Mouse (Mus musculus) left cerebral cortex, postnatal 10 days (tissue): ENCODE data around the gene Plpp2. TPM values are rescaled to one million over a fixed set of nuclear protein-coding genes. Genes with fewer than 3 reads are reported as not detected.

ENCODE experiments used
- DNase-seq, 2 experiments: peaks; one replicate each; pipeline ENCODE4 v3.0.0; 2021 to 2022; ENCODE audit warnings: low spot score in 2 of 2, mixed read lengths in 1 of 2; ENCODE audit errors: extremely low spot score in 1 of 2
- intact Hi-C: fragments of 180-260 bp; cut with DNase I; formaldehyde crosslinking; loops from one replicate; pipeline ENCODE4 v1.15.1; 2025
- total RNA-seq, 2 experiments: library from RNA; stranded (reverse); gene quantifications; 2 replicates each; pipeline ENCODE4 v1.2.3; 2021

The Plpp2 gene
- total RNA-seq = 1 to 10 TPM; 3.2 to 3.7 TPM

GRCm38 (mm10) chr10:79533126-79533911 lies at the start of gene Plpp2:
TSS of gene Plpp2 (minus strand) at chr10:79533796.
- intact Hi-C loops = no loop called here
- peak in 1 of 2 experiments; percentile 76 for DNase-seq

GRCm38 (mm10) chr10:79581501-79581900 lies 47.9 kb upstream of the Plpp2 start:
- intact Hi-C loops = no loop called here

GRCm38 (mm10) chr10:79580811-79581210 lies 47.2 kb upstream of the Plpp2 start:
- intact Hi-C loops = no loop called here
- peak in 1 of 2 experiments; percentile 75 for DNase-seq

More at GRCm38 (mm10) chr10:79581501-79581900, 47.9 kb upstream of the Plpp2 start:
- DNase-seq = no peak

GRCm38 (mm10) chr10:79580356-79580755 lies 46.8 kb upstream of the Plpp2 start:
- intact Hi-C loops = no loop called here
- DNase-seq = no peak

GRCm38 (mm10) chr10:79579781-79580180 lies 46.2 kb upstream of the Plpp2 start:
- DNase-seq = no peak
- intact Hi-C loops = no loop called here

GRCm38 (mm10) chr10:79578891-79579290 lies 45.3 kb upstream of the Plpp2 start:
- intact Hi-C loops = no loop called here
- DNase-seq = no peak

GRCm38 (mm10) chr10:79578276-79578675 lies 44.7 kb upstream of the Plpp2 start:
- DNase-seq = no peak
- intact Hi-C loops = no loop called here

- DNase-seq = no peak
- intact Hi-C loops = no loop called here
These were observed 43.8 kb upstream of the Plpp2 start for GRCm38 (mm10) chr10:79577376-79577775.

GRCm38 (mm10) chr10:79575754-79576153 lies 42.2 kb upstream of the Plpp2 start:
- no peak for DNase-seq

GRCm38 (mm10) chr10:79574796-79575195 lies 41.2 kb upstream of the Plpp2 start:
- intact Hi-C loops = no loop called here
- no peak for DNase-seq

More at GRCm38 (mm10) chr10:79575754-79576153, 42.2 kb upstream of the Plpp2 start:
- intact Hi-C loops = no loop called here

GRCm38 (mm10) chr10:79574350-79574749 lies 40.8 kb upstream of the Plpp2 start:
- DNase-seq = no peak
- intact Hi-C loops = no loop called here

GRCm38 (mm10) chr10:79573611-79574010 lies 40.0 kb upstream of the Plpp2 start:
- no peak for DNase-seq
- intact Hi-C loops = no loop called here

GRCm38 (mm10) chr10:79571314-79571713 lies 37.7 kb upstream of the Plpp2 start:
- no peak for DNase-seq
- intact Hi-C loops = no loop called here

- DNase-seq = no peak
- intact Hi-C loops = no loop called here
These were observed 36.3 kb upstream of the Plpp2 start for GRCm38 (mm10) chr10:79569921-79570320.

- intact Hi-C loops = no loop called here
- no peak for DNase-seq
These were observed 26.1 kb upstream of the Plpp2 start for GRCm38 (mm10) chr10:79559716-79560115.

GRCm38 (mm10) chr10:79557496-79557895 lies 23.9 kb upstream of the Plpp2 start:
- DNase-seq = no peak
- intact Hi-C loops = no loop called here

GRCm38 (mm10) chr10:79556951-79557350 lies 23.4 kb upstream of the Plpp2 start:
- intact Hi-C loops = no loop called here
- DNase-seq = no peak

GRCm38 (mm10) chr10:79555238-79555724 lies 21.7 kb upstream of the Plpp2 start:
- intact Hi-C loops = no loop called here
- DNase-seq = no peak

- peak; percentile 74 to 91 for DNase-seq
- intact Hi-C loops = no loop called here
These were observed 21.0 kb upstream of the Plpp2 start, which contains the start of gene Mier2 for GRCm38 (mm10) chr10:79554330-79555237. TSS of gene Mier2 (minus strand) at chr10:79555199.
